In the genomic region with DNA sequence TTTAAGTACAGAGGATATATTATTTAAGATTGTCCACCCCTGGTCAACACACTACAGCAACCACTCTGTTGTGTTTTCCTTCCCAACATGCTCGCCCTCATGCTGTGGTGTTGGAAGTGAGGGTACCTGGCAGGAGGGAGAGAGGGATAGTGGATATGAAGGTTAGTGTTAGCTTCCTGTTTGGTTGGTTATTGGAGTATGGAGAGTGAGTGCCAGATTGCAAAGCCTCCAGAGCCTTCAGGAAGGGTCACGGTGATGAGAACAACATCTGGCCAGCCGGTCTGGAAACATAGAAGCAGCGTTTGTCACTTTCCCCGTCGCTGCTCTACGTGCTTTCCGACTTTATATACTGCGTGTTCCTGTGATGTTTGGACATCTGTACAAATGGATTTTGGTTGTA, we compare ENCODE assay signal across 28 mouse cellular contexts.
"Had no signal": no experiment of that assay in that cellular context is flagged by ENCODE, and none has a peak within 500 bp of the region (broad histone marks: within the 10 kb centered on the region; RNA-seq: fewer than 3 reads in every experiment).

No protein-coding gene starts in this region.

- H3K4me1 ChIP-seq: hindbrain, embryonic 10.5 days; hindbrain, embryonic 13.5 days; hindbrain, embryonic 15.5 days; intestine, embryonic 15.5 days; kidney, embryonic 15.5 days had no signal

- H3K4me3 ChIP-seq: heart, embryonic 12.5 days; heart, embryonic 13.5 days; heart, embryonic 15.5 days; hindbrain, embryonic 10.5 days; hindbrain, embryonic 12.5 days; hindbrain, embryonic 13.5 days; hindbrain, embryonic 15.5 days; intestine, embryonic 15.5 days; kidney, embryonic 15.5 days; layer of hippocampus, adult 2 months; left cerebral cortex, adult 2 months had no signal

- H3K27ac ChIP-seq: heart, embryonic 13.5 days; heart, embryonic 15.5 days; hindbrain, embryonic 10.5 days; hindbrain, embryonic 12.5 days; hindbrain, embryonic 13.5 days; hindbrain, embryonic 14.5 days; hindbrain, embryonic 15.5 days; hindbrain, postnatal 0 days; intestine, embryonic 15.5 days; kidney, embryonic 15.5 days; kidney, postnatal 0 days; layer of hippocampus, adult 2 months; left cerebral cortex, adult 2 months had no signal

- DNase-seq: heart, postnatal 10 days; heart, postnatal 14 days; heart, postnatal 36 days; heart, postnatal 4 days; kidney, adult 11 months; kidney, adult 2 months; kidney, adult 8-10 months; kidney, adult 9 months; kidney, postnatal 14 days; kidney, postnatal 25 days; kidney, postnatal 36 days; kidney, postnatal 4 days; layer of hippocampus, adult 9-11 months; layer of hippocampus, postnatal 36 days had no signal
